Comparison of ENCODE assay signal across 9 mouse cellular contexts in the genomic region with DNA sequence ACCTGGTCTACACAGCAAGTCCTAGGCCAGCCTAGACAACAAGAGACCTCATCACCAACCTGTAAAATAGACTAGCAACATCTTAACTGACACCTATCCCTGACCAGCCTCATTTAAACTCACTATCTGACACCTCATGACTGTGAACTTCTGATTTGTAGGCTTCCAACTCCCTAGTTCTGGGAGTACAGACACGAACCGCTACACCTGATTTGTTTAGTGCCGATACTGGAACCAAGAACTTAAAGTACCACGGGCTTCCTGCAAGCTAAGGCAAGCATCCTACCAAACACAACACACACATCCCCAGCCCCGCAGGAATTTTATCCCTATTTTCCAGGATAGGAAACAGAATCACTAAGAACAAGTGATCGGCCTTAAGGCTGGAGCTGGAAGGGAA. TPM values are rescaled to one million over a fixed set of nuclear protein-coding genes. Genes with fewer than 3 reads are reported as not detected.
DNase-seq lines count a peak whose midpoint lies in the region; ATAC-seq and TF ChIP-seq lines count a peak whose summit lies in the region.
"Had no signal": no experiment of that assay in that cellular context is flagged by ENCODE, and none has a peak within 500 bp of the region (broad histone marks: within the 10 kb centered on the region; RNA-seq: fewer than 3 reads in every experiment).

No protein-coding gene starts in this region.

- H3K4me1 ChIP-seq in forebrain, embryonic 12.5 days, result peaks cover 20% of the 10 kb centered on the region
- H3K4me1 ChIP-seq in forebrain, embryonic 14.5 days (ENCODE audit: control insufficient read depth, insufficient read depth, low read length), result peaks cover 9% of the 10 kb centered on the region
- peaks cover 35% of the 10 kb centered on the region for H3K4me1 ChIP-seq in lung, embryonic 14.5 days (ENCODE audit: insufficient read depth)
- H3K4me1 ChIP-seq in hindbrain, embryonic 13.5 days (replicated peaks), result peaks cover 20% of the 10 kb centered on the region
- 0 out of 2 replicates have a peak, but pooled peaks cover 10% of the 10 kb centered on the region for H3K4me1 ChIP-seq in midbrain, postnatal 0 days (ENCODE audit: insufficient read depth, low read length)

- no peak overlapping the region for H3K27ac ChIP-seq in forebrain, embryonic 12.5 days
- no peak overlapping the region for H3K27ac ChIP-seq in forebrain, embryonic 14.5 days (ENCODE audit: low read depth, low read length)
- H3K27ac ChIP-seq in lung, embryonic 14.5 days (ENCODE audit: low read depth), result no peak overlapping the region
- H3K27ac ChIP-seq in hindbrain, embryonic 13.5 days, result no peak overlapping the region
- no peak overlapping the region for H3K27ac ChIP-seq in midbrain, postnatal 0 days (ENCODE audit: low read depth, low read length)

- peaks cover 56% of the 10 kb centered on the region for H3K27me3 ChIP-seq in forebrain, embryonic 12.5 days
- peaks cover 5% of the 10 kb centered on the region; the same call in 1 of the 2 replicates for H3K27me3 ChIP-seq in forebrain, embryonic 14.5 days (replicated peaks; ENCODE audit: control insufficient read depth, insufficient read depth, low read length)
- H3K27me3 ChIP-seq in lung, embryonic 14.5 days (ENCODE audit: insufficient read depth, low read length), result no peaks in the 10 kb centered on the region
- H3K27me3 ChIP-seq in hindbrain, embryonic 13.5 days, result peaks cover 65% of the 10 kb centered on the region
- peaks cover 25% of the 10 kb centered on the region for H3K27me3 ChIP-seq in midbrain, postnatal 0 days (ENCODE audit: insufficient read depth, low read length)

- H3K4me2 ChIP-seq in forebrain, embryonic 12.5 days, result peak overlapping the region; percentile 98
- H3K4me2 ChIP-seq in forebrain, embryonic 14.5 days (ENCODE audit: low read length), result no peak overlapping the region
- peak overlapping the region; percentile 95 for H3K4me2 ChIP-seq in lung, embryonic 14.5 days
- peak overlapping the region; percentile 80; the same call in 1 of the 2 replicates for H3K4me2 ChIP-seq in hindbrain, embryonic 13.5 days
- peak overlapping the region; percentile 93; the same call in 1 of the 2 replicates for H3K4me2 ChIP-seq in midbrain, postnatal 0 days (ENCODE audit: low read depth, low read length, poor library complexity, severe bottlenecking)

- H3K4me3 ChIP-seq in forebrain, embryonic 12.5 days (replicated peaks), result no peak overlapping the region; the same call in 1 of the 2 replicates
- H3K4me3 ChIP-seq in forebrain, embryonic 14.5 days (ENCODE audit: low read depth, low read length), result no peak overlapping the region
- peak overlapping the region; percentile 74 for H3K4me3 ChIP-seq in lung, embryonic 14.5 days (ENCODE audit: low read depth, low read length)
- H3K4me3 ChIP-seq in hindbrain, embryonic 13.5 days, result no peak overlapping the region
- H3K4me3 ChIP-seq in midbrain, postnatal 0 days (ENCODE audit: low read depth, low read length), result no peak overlapping the region

- H3K9me3 ChIP-seq in forebrain, embryonic 12.5 days, result no peaks in the 10 kb centered on the region
- no peaks in the 10 kb centered on the region for H3K9me3 ChIP-seq in forebrain, embryonic 14.5 days (replicated peaks; ENCODE audit: control insufficient read depth, low read length)
- no peaks in the 10 kb centered on the region for H3K9me3 ChIP-seq in lung, embryonic 14.5 days (ENCODE audit: low read depth, low read length)
- H3K9me3 ChIP-seq in hindbrain, embryonic 13.5 days, result no peaks in the 10 kb centered on the region
- no peaks in the 10 kb centered on the region for H3K9me3 ChIP-seq in midbrain, postnatal 0 days (ENCODE audit: low read length)

- TF ChIP-seq CTCF in lung, embryonic 14.5 days (IDR thresholded peaks at IDR 0.05; ENCODE audit: low read depth), result no peak
- TF ChIP-seq CTCF in midbrain, postnatal 0 days (IDR thresholded peaks at IDR 0.05), result no peak

- DNase-seq in forebrain, embryonic 14.5 days (ENCODE audit: low spot score), result no peak
- DNase-seq in lung, embryonic 14.5 days, result no peak
- DNase-seq in lung, postnatal 14 days, result no peak
- DNase-seq in midbrain, postnatal 0 days (ENCODE audit: low spot score), result no peak
- no peak for DNase-seq in layer of hippocampus, adult 18-20 months (ENCODE audit: low spot score in 2 of 2)
- no peak for DNase-seq in cerebellum, postnatal 25 days
- DNase-seq: adrenal gland, adult 8-10 months had no signal

- 73% methylated on average over 6 of the region's 6 CpGs for WGBS in forebrain, embryonic 12.5 days
- WGBS in forebrain, embryonic 14.5 days, result 73% methylated on average over 6 of the region's 6 CpGs
- 66% methylated on average over 6 of the region's 6 CpGs for whole genome bisulfite sequencing in lung, embryonic 14.5 days
- 76% methylated on average over 6 of the region's 6 CpGs for WGBS in hindbrain, embryonic 13.5 days
- 75% methylated on average over 6 of the region's 6 CpGs for whole genome bisulfite sequencing in midbrain, postnatal 0 days

- no peak for ATAC-seq in forebrain, embryonic 12.5 days (ENCODE audit: low FRiP score)
- ATAC-seq in forebrain, embryonic 14.5 days, result no peak
- ATAC-seq in lung, embryonic 14.5 days (ENCODE audit: insufficient read depth), result no peak
- no peak for ATAC-seq in hindbrain, embryonic 13.5 days (ENCODE audit: low FRiP score)
- ATAC-seq in midbrain, postnatal 0 days (ENCODE audit: low FRiP score), result no peak

- no peaks in the 10 kb centered on the region for H3K36me3 ChIP-seq in forebrain, embryonic 12.5 days (replicated peaks)
- no peaks in the 10 kb centered on the region for H3K36me3 ChIP-seq in forebrain, embryonic 14.5 days (ENCODE audit: control insufficient read depth, insufficient read depth, low read length)
- no peaks in the 10 kb centered on the region for H3K36me3 ChIP-seq in lung, embryonic 14.5 days (ENCODE audit: insufficient read depth)
- no peaks in the 10 kb centered on the region for H3K36me3 ChIP-seq in hindbrain, embryonic 13.5 days
- no peaks in the 10 kb centered on the region for H3K36me3 ChIP-seq in midbrain, postnatal 0 days (ENCODE audit: insufficient read depth, low read length)

- no peak overlapping the region for H3K9ac ChIP-seq in forebrain, embryonic 12.5 days
- H3K9ac ChIP-seq in forebrain, embryonic 14.5 days (ENCODE audit: low read length), result no peak overlapping the region
- H3K9ac ChIP-seq in lung, embryonic 14.5 days, result no peak overlapping the region
- H3K9ac ChIP-seq in hindbrain, embryonic 13.5 days, result no peak overlapping the region
- no peak overlapping the region for H3K9ac ChIP-seq in midbrain, postnatal 0 days (replicated peaks; ENCODE audit: low read length, poor library complexity, severe bottlenecking)

RNA-seq across cellular contexts. Expression of a gene that starts 1.5 kb away (rescaled TPM):
- polyA plus RNA-seq in forebrain, embryonic 12.5 days (2016; fragmentation: Nextera tagmentation; extraction: Ambion mirVana), result 5.1 and 5.9 TPM in 2 replicates
- 1.6 and 1.7 TPM in 2 replicates for polyA plus RNA-seq in forebrain, embryonic 14.5 days (2014; fragmentation: Nextera tagmentation; extraction: Ambion mirVana)
- 21.2 and 22.2 TPM in 2 replicates for polyA plus RNA-seq in lung, embryonic 14.5 days (2014; fragmentation: Nextera tagmentation; extraction: Ambion mirVana)
- 2.9 and 4.1 TPM in 2 replicates for polyA plus RNA-seq in hindbrain, embryonic 13.5 days (2015; fragmentation: Nextera tagmentation; extraction: Ambion mirVana)
- total RNA-seq in midbrain, postnatal 0 days (2014; rRNA removed), result 1.9 and 3.1 TPM in 2 replicates
- polyA plus RNA-seq in midbrain, postnatal 0 days (2015; fragmentation: Nextera tagmentation; extraction: Ambion mirVana), result 1.9 and 2.5 TPM in 2 replicates
- 1 to 10 TPM; 1.3 to 2.4 TPM for total RNA-seq in layer of hippocampus, adult 18-20 months (2021)
